Mouse (Mus musculus) liver, adult 2 months (tissue): ENCODE results near the gene Snd1. TPM values are rescaled to one million over a fixed set of nuclear protein-coding genes. Genes with fewer than 3 reads are reported as not detected.

Experiments used
- DNase-seq: peaks from one replicate; pipeline ENCODE4 v3.0.0-alpha.2; 2011; ENCODE audit warnings: low read depth, low spot score; ENCODE audit errors: extremely low read depth
- H3K27ac ChIP-seq: fragments of 200-500 bp; replicated peaks from 2 replicates; pipeline ENCODE4 v1.5.1; 2012; ENCODE audit warnings: low read depth, mild to moderate bottlenecking, control low read depth, inconsistent platforms, low read length; ENCODE audit not compliant: insufficient read depth
- H3K27me3 ChIP-seq: fragments of 200-500 bp; 2 replicates; pipeline ENCODE4 v1.6.1; 2012; ENCODE audit warnings: mild to moderate bottlenecking, moderate library complexity, low read length, inconsistent platforms; ENCODE audit not compliant: control insufficient read depth, insufficient read depth
- H3K36me3 ChIP-seq: fragments of 200-500 bp; 2 replicates; pipeline ENCODE4 v1.6.1; 2012; ENCODE audit warnings: low read length, inconsistent platforms; ENCODE audit not compliant: control insufficient read depth, insufficient read depth
- H3K4me1 ChIP-seq: fragments of 200-500 bp; 2 replicates; pipeline ENCODE4 v1.6.1; 2011; ENCODE audit warnings: low read length; ENCODE audit not compliant: control insufficient read depth, insufficient read depth
- H3K4me3 ChIP-seq: fragments of 200-500 bp; 2 replicates; pipeline ENCODE4 v1.5.1; 2011; ENCODE audit warnings: low read depth, mild to moderate bottlenecking, control low read depth, low read length, moderate library complexity; ENCODE audit not compliant: insufficient read depth
- H3K79me2 ChIP-seq: fragments of 200-500 bp; 2 replicates; pipeline ENCODE4 v1.6.1; 2012; ENCODE audit warnings: inconsistent platforms, mild to moderate bottlenecking, low read length, moderate library complexity; ENCODE audit not compliant: control insufficient read depth, insufficient read depth
- H3K9ac ChIP-seq: fragments of 200-500 bp; 2 replicates; pipeline ENCODE4 v1.6.1; 2012; ENCODE audit warnings: low read depth, mild to moderate bottlenecking, control low read depth, inconsistent platforms, low read length
- CTCF ChIP-seq: fragments of 200-500 bp; IDR thresholded peaks from 2 replicates; pipeline ENCODE4 v1.5.1; 2011; ENCODE audit warnings: low read depth, low read length, control low read depth
- POLR2A ChIP-seq: fragments of 200-500 bp; IDR thresholded peaks from 2 replicates; pipeline ENCODE4 v1.6.1; 2011; ENCODE audit warnings: low read length, control low read depth; ENCODE audit not compliant: insufficient read depth; ENCODE audit errors: extremely low read depth
- WGBS: fragments of 180-500 bp; shearing (Covaris S2); methylation state at CpG from one replicate; pipeline ENCODE4 v1.1.7; 2018; 5-methylcytosine and 5-hydroxymethylcytosine counted together
- polyA plus RNA-seq: library from polyadenylated mRNA; depleted of rRNA; stranded (reverse); fragments of >200 nt; gene quantifications from 2 replicates; pipeline ENCODE4 v1.2.3, GENCODE M21; 2012
- total RNA-seq: library from RNA; depleted of rRNA; stranded (reverse); fragments of >200 nt; gene quantifications from 2 replicates; pipeline ENCODE4 v1.2.3, GENCODE M21; 2014

The Snd1 gene
- total and polyA plus RNA-seq, 2 experiments, result 64.2 to 88.6 TPM

DNA sequence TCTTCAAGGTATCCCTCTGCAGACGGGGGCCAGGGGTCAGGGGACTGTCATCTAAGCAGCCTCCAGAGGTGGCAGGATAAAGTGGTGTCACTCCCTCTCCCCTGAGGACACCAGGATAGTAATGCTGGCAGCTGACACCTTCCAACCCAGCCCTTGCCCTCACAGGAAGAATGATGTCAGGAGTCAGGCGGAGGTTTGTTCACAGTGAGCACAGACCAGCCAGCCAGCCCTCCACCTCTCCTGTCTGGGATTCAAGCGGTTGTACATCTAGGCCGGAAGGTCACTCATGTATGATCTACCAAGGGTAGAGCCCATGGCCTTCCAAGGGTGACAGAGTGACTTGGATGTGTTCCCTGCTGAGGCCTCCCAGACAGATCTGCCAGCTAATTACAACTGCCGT, 408.6 kb downstream of the Snd1 start:
- no peak overlapping the region for H3K9ac ChIP-seq
- no peak for DNase-seq

DNA sequence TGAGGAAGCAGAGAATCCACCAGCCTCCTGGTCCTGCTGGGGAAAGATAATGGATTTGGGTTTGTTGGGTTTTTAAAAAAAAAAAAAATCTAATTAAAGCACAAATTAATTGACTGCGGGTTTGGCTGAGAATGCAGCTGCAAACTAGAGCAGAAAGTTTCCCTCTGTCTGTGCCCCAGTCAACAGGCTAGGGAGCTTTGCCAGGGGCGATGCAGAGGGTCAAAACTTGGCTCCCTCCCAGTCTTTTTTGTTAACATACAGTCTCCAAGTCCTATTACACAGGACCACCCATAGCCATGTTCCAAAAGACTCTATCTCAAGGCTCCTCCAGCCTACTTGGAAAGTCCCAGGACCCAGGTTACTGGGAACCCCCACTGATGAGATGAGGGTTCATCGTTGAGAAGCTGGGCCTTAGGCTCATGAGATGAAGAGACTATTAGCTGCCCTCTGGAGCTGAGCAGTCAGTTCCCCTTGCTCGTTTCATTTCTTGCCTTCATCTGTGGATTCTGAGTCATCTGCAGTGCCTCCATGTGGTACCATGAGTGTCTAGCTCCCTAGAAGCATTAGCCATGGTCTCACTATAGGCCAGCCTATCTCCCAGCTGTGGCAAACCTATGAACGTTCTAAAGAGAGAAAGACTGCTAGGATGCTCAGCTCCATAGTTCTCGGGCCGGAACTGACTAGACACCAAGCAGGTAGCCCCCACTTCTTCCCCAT, 411.9 kb downstream of the Snd1 start:
- 87% methylated on average over 7 of the region's 7 CpGs for WGBS
- no peaks in the 10 kb centered on the region for H3K4me1 ChIP-seq
- H3K27me3 ChIP-seq, result no peaks in the 10 kb centered on the region
- H3K79me2 ChIP-seq, result no peaks in the 10 kb centered on the region
- TF ChIP-seq CTCF (no peak), POLR2A (no peak)
- no peak overlapping the region for H3K9ac ChIP-seq
- peaks cover 28% of the 10 kb centered on the region; the same call in 1 of the 2 replicates for H3K36me3 ChIP-seq
- no peak overlapping the region for H3K4me3 ChIP-seq
- no peak overlapping the region for H3K27ac ChIP-seq
- no peak for DNase-seq

More for the DNA sequence above, 408.6 kb downstream of the Snd1 start:
- no peaks in the 10 kb centered on the region for H3K27me3 ChIP-seq
- no peaks in the 10 kb centered on the region for H3K4me1 ChIP-seq
- H3K36me3 ChIP-seq, result peaks cover 29% of the 10 kb centered on the region; the same call in 1 of the 2 replicates
- TF ChIP-seq CTCF (no peak), POLR2A (no peak)
- no peak overlapping the region for H3K4me3 ChIP-seq
- WGBS, result 85% methylated on average over 5 of the region's 5 CpGs
- no peak overlapping the region for H3K27ac ChIP-seq
- H3K79me2 ChIP-seq, result no peaks in the 10 kb centered on the region

GRCm38 (mm10) chr6:28890426-28890825, 415.5 kb downstream of the Snd1 start:
- Histone ChIP-seq H3K79me2 (no peaks in the 10 kb centered on the region), H3K27ac (no peak overlapping the region), H3K4me1 (no peaks in the 10 kb centered on the region; the same call in 1 of the 2 replicates), H3K9ac (no peak overlapping the region), H3K27me3 (no peaks in the 10 kb centered on the region), H3K36me3 (peaks cover 12% of the 10 kb centered on the region; the same call in 1 of the 2 replicates), H3K4me3 (no peak overlapping the region)
- no peak for TF ChIP-seq CTCF
- TF ChIP-seq POLR2A, result no peak
- DNase-seq, result no peak
- 93% methylated on average over 6 of the region's 6 CpGs for WGBS

DNA sequence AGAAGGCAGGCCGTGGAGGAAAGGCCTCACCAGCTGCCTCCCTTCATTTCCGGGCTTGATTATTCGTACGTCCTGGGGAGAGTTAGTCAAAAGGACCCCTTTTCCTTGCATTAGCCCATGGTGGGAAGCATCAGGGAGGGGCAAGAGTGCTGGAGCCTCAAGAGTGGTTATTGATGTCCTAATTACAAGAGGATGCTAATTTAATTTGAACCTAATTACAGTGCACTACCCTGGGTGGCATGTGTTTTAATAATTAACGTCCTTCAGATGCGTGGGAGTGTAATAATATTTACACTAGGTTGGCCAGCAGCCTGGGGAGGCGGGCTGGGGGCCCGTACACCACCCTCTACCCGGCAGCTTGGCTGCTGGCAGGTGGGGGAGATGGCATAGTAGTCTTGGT, 416.5 kb downstream of the Snd1 start:
- H3K4me3 ChIP-seq, result no peak overlapping the region
- no peak for DNase-seq
- H3K9ac ChIP-seq, result no peak overlapping the region
- 22% methylated on average over 9 of the region's 9 CpGs for WGBS
- no peaks in the 10 kb centered on the region for H3K27me3 ChIP-seq
- H3K27ac ChIP-seq, result no peak overlapping the region
- TF ChIP-seq POLR2A, result no peak
- no peaks in the 10 kb centered on the region for H3K79me2 ChIP-seq
- H3K36me3 ChIP-seq, result peaks cover 9% of the 10 kb centered on the region; the same call in 1 of the 2 replicates
- H3K4me1 ChIP-seq, result peaks cover 7% of the 10 kb centered on the region

GRCm38 (mm10) chr6:28895004-28895515, 420.1 kb downstream of the Snd1 start:
- Histone ChIP-seq H3K27me3 (no peaks in the 10 kb centered on the region), H3K9ac (no peak overlapping the region), H3K27ac (no peak overlapping the region), H3K4me3 (no peak overlapping the region), H3K79me2 (no peaks in the 10 kb centered on the region), H3K4me1 (peaks cover 13% of the 10 kb centered on the region), H3K36me3 (no peaks in the 10 kb centered on the region)
- TF ChIP-seq CTCF (no peak), POLR2A (no peak)
- DNase-seq, result peak; percentile 47
- WGBS, result 70% methylated on average over 12 of the region's 12 CpGs

- no peaks in the 10 kb centered on the region for H3K36me3 ChIP-seq
- H3K79me2 ChIP-seq, result no peaks in the 10 kb centered on the region
- 60% methylated on average over 6 of the region's 6 CpGs for WGBS
- H3K9ac ChIP-seq, result no peak overlapping the region
- DNase-seq, result peak; percentile 33
- no peaks in the 10 kb centered on the region for H3K27me3 ChIP-seq
- TF ChIP-seq CTCF (no peak), POLR2A (no peak)
- peak overlapping the region; percentile 33 for H3K27ac ChIP-seq
- H3K4me3 ChIP-seq, result no peak overlapping the region
- H3K4me1 ChIP-seq, result peaks cover 13% of the 10 kb centered on the region
Measured at GRCm38 (mm10) chr6:28895726-28896125, 420.8 kb downstream of the Snd1 start.
